Mouse (Mus musculus): ENCODE measurements around the gene Gins2.

DNA sequence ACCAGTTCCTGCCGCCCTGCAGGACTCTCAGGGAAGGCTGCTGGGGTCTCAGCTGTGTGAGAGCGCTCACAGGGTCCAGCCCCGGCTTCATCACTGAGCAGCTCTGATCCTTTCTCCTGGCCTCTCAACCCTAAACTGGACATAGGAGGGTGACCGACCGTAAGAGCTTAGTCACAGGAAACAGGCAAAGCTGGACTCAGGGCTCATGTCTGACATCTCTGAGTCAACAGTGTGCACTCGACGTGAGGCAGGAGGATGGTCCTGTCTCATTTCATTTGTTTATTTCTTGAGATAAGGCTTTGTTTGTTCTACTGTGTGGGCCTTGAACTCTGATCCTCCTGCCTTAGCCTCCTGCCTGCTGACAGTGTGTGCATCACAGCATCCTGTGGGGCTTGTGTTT is 31.3 kb upstream of the Gins2 start:
- TF ChIP-seq CTCF (IDR thresholded peaks at IDR 0.05; ENCODE audit: low read depth): no peak
- no peak for TF ChIP-seq EP300 (IDR thresholded peaks at IDR 0.05; ENCODE audit: low read depth)

Measured in liver, embryonic 14.5 days (tissue).